In the genomic region with DNA sequence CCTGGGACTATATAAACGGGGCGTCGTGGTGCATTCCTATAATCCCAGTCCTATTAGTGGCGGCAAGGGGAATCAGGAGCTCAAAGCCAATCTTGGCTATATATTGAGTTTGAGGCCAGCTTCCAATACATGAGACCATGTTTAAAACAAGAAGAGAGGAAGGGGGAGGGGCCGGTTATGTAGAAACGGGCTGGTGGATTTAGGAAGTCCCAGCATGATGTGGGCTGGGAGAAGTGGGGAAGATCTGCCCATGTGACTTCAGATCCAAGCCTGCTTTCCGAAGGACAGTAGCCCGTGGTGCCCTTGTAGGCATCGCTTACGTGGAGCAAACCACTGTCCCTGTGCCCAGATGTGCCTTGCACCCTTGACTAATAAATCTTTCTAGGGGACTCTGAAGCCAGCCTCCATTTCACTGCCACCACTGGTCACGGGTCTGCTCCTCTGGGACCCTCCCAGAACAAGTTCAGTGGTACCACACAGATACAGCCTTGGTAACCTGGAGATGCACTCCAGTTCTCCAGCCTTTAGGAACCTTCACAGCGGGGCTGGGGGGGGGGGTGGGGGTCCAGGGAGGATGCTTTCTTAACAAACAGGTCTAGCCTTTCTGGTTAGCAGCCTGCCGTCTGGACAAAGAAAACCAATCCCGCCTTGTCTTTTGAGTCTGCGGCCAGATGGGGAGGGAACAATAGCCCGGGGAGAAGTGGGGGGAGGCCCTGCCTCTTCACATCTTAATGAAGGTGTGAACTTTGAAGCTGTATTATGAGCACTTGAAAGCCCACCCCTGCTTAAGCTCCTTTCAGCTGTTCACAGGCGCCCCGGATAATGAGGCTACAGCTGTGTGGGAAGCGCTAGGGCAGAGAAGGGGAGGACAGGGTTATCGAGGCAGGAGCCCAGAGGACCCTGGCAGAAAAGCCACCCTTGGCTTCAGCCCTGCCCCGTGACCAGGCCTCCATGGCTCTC, we compare ENCODE assay signal across 8 mouse cellular contexts.
DNase-seq lines count a peak whose midpoint lies in the region; ATAC-seq and TF ChIP-seq lines count a peak whose summit lies in the region.

No protein-coding gene starts in this region.

- H3K36me3 ChIP-seq in hindbrain, embryonic 15.5 days: no peaks in the 10 kb centered on the region
- H3K36me3 ChIP-seq in neural tube, embryonic 15.5 days: no peaks in the 10 kb centered on the region
- no peaks in the 10 kb centered on the region for H3K36me3 ChIP-seq in liver, embryonic 12.5 days

- no peaks in the 10 kb centered on the region for H3K9me3 ChIP-seq in hindbrain, embryonic 15.5 days
- H3K9me3 ChIP-seq in neural tube, embryonic 15.5 days (replicated peaks): no peaks in the 10 kb centered on the region
- no peaks in the 10 kb centered on the region for H3K9me3 ChIP-seq in liver, embryonic 12.5 days (replicated peaks)

- DNase-seq in layer of hippocampus, adult 9-11 months: peak; percentile 27
- DNase-seq in layer of hippocampus, adult 2 months (ENCODE audit: low spot score in 2 of 2): no peak
- DNase-seq in embryo, embryonic 10.5 days (ENCODE audit: low spot score): peak; percentile 75
- DNase-seq in layer of hippocampus, adult 11-12 months (ENCODE audit: low spot score): no peak
- no peak for DNase-seq in gastrocnemius, postnatal 36 days

- H3K27ac ChIP-seq in layer of hippocampus, adult 2 months: no peak overlapping the region
- no peak overlapping the region for H3K27ac ChIP-seq in hindbrain, embryonic 15.5 days (replicated peaks)
- H3K27ac ChIP-seq in neural tube, embryonic 15.5 days (replicated peaks): no peak overlapping the region
- H3K27ac ChIP-seq in liver, embryonic 12.5 days: no peak overlapping the region

- no peak for TF ChIP-seq CTCF in layer of hippocampus, adult 2 months (conservative IDR thresholded peaks at IDR 0.05)

- H3K4me3 ChIP-seq in layer of hippocampus, adult 2 months: no peak overlapping the region
- H3K4me3 ChIP-seq in hindbrain, embryonic 15.5 days: no peak overlapping the region
- no peak overlapping the region for H3K4me3 ChIP-seq in neural tube, embryonic 15.5 days (replicated peaks)
- H3K4me3 ChIP-seq in liver, embryonic 12.5 days: no peak overlapping the region

- peak overlapping the region; percentile 32 for H3K4me2 ChIP-seq in hindbrain, embryonic 15.5 days
- H3K4me2 ChIP-seq in neural tube, embryonic 15.5 days: peak overlapping the region; percentile 37
- H3K4me2 ChIP-seq in liver, embryonic 12.5 days: no peak overlapping the region

- no peak overlapping the region for H3K9ac ChIP-seq in hindbrain, embryonic 15.5 days
- no peak overlapping the region for H3K9ac ChIP-seq in neural tube, embryonic 15.5 days (replicated peaks)
- H3K9ac ChIP-seq in liver, embryonic 12.5 days: no peak overlapping the region

- ATAC-seq in hindbrain, embryonic 15.5 days (ENCODE audit: low FRiP score, low read depth): peak; percentile 51
- ATAC-seq in neural tube, embryonic 15.5 days (ENCODE audit: low FRiP score): peak; percentile 57; the same call in 1 of the 2 replicates
- ATAC-seq in liver, embryonic 12.5 days: no peak

- intact Hi-C loops in gastrocnemius, postnatal 36 days (cut with DNase I): no loop called here

- H3K27me3 ChIP-seq in hindbrain, embryonic 15.5 days: no peaks in the 10 kb centered on the region
- peaks cover 3% of the 10 kb centered on the region; the same call in 1 of the 2 replicates for H3K27me3 ChIP-seq in neural tube, embryonic 15.5 days (replicated peaks)
- H3K27me3 ChIP-seq in liver, embryonic 12.5 days (replicated peaks): peaks cover 12% of the 10 kb centered on the region; the same call in 1 of the 2 replicates

- WGBS in hindbrain, embryonic 15.5 days: 9% methylated on average over 21 of the region's 21 CpGs
- WGBS in neural tube, embryonic 15.5 days: 8% methylated on average over 21 of the region's 21 CpGs
- WGBS in liver, embryonic 12.5 days (ENCODE audit: insufficient replicate concordance): 20% methylated on average over 21 of the region's 21 CpGs

- peaks cover 11% of the 10 kb centered on the region for H3K4me1 ChIP-seq in hindbrain, embryonic 15.5 days (replicated peaks)
- H3K4me1 ChIP-seq in neural tube, embryonic 15.5 days: peaks cover 14% of the 10 kb centered on the region
- no peaks in the 10 kb centered on the region for H3K4me1 ChIP-seq in liver, embryonic 12.5 days

Comparison
In these comparisons a context has a peak if more than half of its experiments do, and no peak if none do; other contexts are left out.
1. DNase-seq: peak in layer of hippocampus, adult 9-11 months (single experiment) and embryo, embryonic 10.5 days (single experiment); none in layer of hippocampus, adult 2 months (0 of 2), layer of hippocampus, adult 11-12 months (single experiment) and gastrocnemius, postnatal 36 days (0 of 2).